Mouse (Mus musculus): Measurements from ENCODE around the gene Actr3. TPM values are rescaled to one million over a fixed set of nuclear protein-coding genes. Genes with fewer than 3 reads are reported as not detected.

Actr3 gene
- polyA plus RNA-seq, 1 experiment from 2014 or later = 223 TPM

- H3K4me1 ChIP-seq (replicated peaks; ENCODE audit: control insufficient read depth, insufficient read depth, low read length) = 0 out of 2 replicates have a peak, but pooled peaks cover 5% of the 10 kb centered on the region
- H3K27me3 ChIP-seq (replicated peaks; ENCODE audit: control insufficient read depth, insufficient read depth, low read length) = no peaks in the 10 kb centered on the region
- no peak overlapping the region for H3K4me3 ChIP-seq (ENCODE audit: low read depth, low read length)
- H3K27ac ChIP-seq (ENCODE audit: low read depth, low read length) = no peak overlapping the region
- H3K9me3 ChIP-seq (ENCODE audit: control insufficient read depth) = no peaks in the 10 kb centered on the region
- ATAC-seq = no peak
- WGBS = 75% methylated on average over 3 of the region's 3 CpGs
- H3K36me3 ChIP-seq (ENCODE audit: control insufficient read depth, insufficient read depth) = no peaks in the 10 kb centered on the region
- H3K4me2 ChIP-seq (replicated peaks; ENCODE audit: low read depth) = no peak overlapping the region
- TF ChIP-seq CTCF (IDR thresholded peaks at IDR 0.05; ENCODE audit: low read depth) = no peak
- H3K9ac ChIP-seq (ENCODE audit: low read depth, low read length) = no peak overlapping the region
These were observed 38.3 kb upstream of the Actr3 start for GRCm38 (mm10) chr1:125473866-125474265.

GRCm38 (mm10) chr1:125473126-125473666 lies 37.7 kb upstream of the Actr3 start:
- Histone ChIP-seq H3K9me3 (ENCODE audit: control insufficient read depth) (no peaks in the 10 kb centered on the region), H3K27me3 (replicated peaks; ENCODE audit: control insufficient read depth, insufficient read depth, low read length) (no peaks in the 10 kb centered on the region), H3K27ac (ENCODE audit: low read depth, low read length) (no peak overlapping the region), H3K4me3 (ENCODE audit: low read depth, low read length) (no peak overlapping the region), H3K36me3 (ENCODE audit: control insufficient read depth, insufficient read depth) (no peaks in the 10 kb centered on the region), H3K4me1 (replicated peaks; ENCODE audit: control insufficient read depth, insufficient read depth, low read length) (0 out of 2 replicates have a peak, but pooled peaks cover 5% of the 10 kb centered on the region), H3K4me2 (replicated peaks; ENCODE audit: low read depth) (no peak overlapping the region), H3K9ac (ENCODE audit: low read depth, low read length) (no peak overlapping the region)
- no peak for ATAC-seq
- no peak for TF ChIP-seq CTCF (IDR thresholded peaks at IDR 0.05; ENCODE audit: low read depth)
- 78% methylated on average over 4 of the region's 4 CpGs for WGBS

GRCm38 (mm10) chr1:125470805-125471648 lies 35.5 kb upstream of the Actr3 start:
- H3K9ac ChIP-seq (ENCODE audit: low read depth, low read length) = no peak overlapping the region
- no peak overlapping the region for H3K27ac ChIP-seq (ENCODE audit: low read depth, low read length)
- ATAC-seq = no peak
- no peak overlapping the region for H3K4me2 ChIP-seq (replicated peaks; ENCODE audit: low read depth)
- no peaks in the 10 kb centered on the region for H3K27me3 ChIP-seq (replicated peaks; ENCODE audit: control insufficient read depth, insufficient read depth, low read length)
- no peaks in the 10 kb centered on the region for H3K4me1 ChIP-seq (replicated peaks; ENCODE audit: control insufficient read depth, insufficient read depth, low read length)
- no peak for TF ChIP-seq CTCF (IDR thresholded peaks at IDR 0.05; ENCODE audit: low read depth)
- no peak overlapping the region for H3K4me3 ChIP-seq (ENCODE audit: low read depth, low read length)
- H3K36me3 ChIP-seq (ENCODE audit: control insufficient read depth, insufficient read depth) = no peaks in the 10 kb centered on the region
- H3K9me3 ChIP-seq (ENCODE audit: control insufficient read depth) = no peaks in the 10 kb centered on the region
- WGBS = 74% methylated on average over 4 of the region's 4 CpGs

GRCm38 (mm10) chr1:125467936-125468335 lies 32.4 kb upstream of the Actr3 start:
- H3K4me1 ChIP-seq (replicated peaks; ENCODE audit: control insufficient read depth, insufficient read depth, low read length) = no peaks in the 10 kb centered on the region
- no peak overlapping the region for H3K27ac ChIP-seq (ENCODE audit: low read depth, low read length)
- 87% methylated on average over 4 of the region's 4 CpGs for WGBS
- H3K9me3 ChIP-seq (ENCODE audit: control insufficient read depth) = no peaks in the 10 kb centered on the region
- no peaks in the 10 kb centered on the region for H3K36me3 ChIP-seq (ENCODE audit: control insufficient read depth, insufficient read depth)
- H3K9ac ChIP-seq (ENCODE audit: low read depth, low read length) = no peak overlapping the region
- no peak for ATAC-seq
- H3K4me3 ChIP-seq (ENCODE audit: low read depth, low read length) = no peak overlapping the region
- no peak for TF ChIP-seq CTCF (IDR thresholded peaks at IDR 0.05; ENCODE audit: low read depth)
- H3K4me2 ChIP-seq (replicated peaks; ENCODE audit: low read depth) = no peak overlapping the region
- H3K27me3 ChIP-seq (replicated peaks; ENCODE audit: control insufficient read depth, insufficient read depth, low read length) = no peaks in the 10 kb centered on the region

- Histone ChIP-seq H3K27ac (ENCODE audit: low read depth, low read length) (no peak overlapping the region), H3K9ac (ENCODE audit: low read depth, low read length) (no peak overlapping the region), H3K4me1 (replicated peaks; ENCODE audit: control insufficient read depth, insufficient read depth, low read length) (no peaks in the 10 kb centered on the region), H3K27me3 (replicated peaks; ENCODE audit: control insufficient read depth, insufficient read depth, low read length) (no peaks in the 10 kb centered on the region), H3K4me2 (replicated peaks; ENCODE audit: low read depth) (no peak overlapping the region), H3K4me3 (ENCODE audit: low read depth, low read length) (no peak overlapping the region), H3K36me3 (ENCODE audit: control insufficient read depth, insufficient read depth) (no peaks in the 10 kb centered on the region), H3K9me3 (ENCODE audit: control insufficient read depth) (no peaks in the 10 kb centered on the region)
- 54% methylated on average over 10 of the region's 10 CpGs for WGBS
- TF ChIP-seq CTCF (IDR thresholded peaks at IDR 0.05; ENCODE audit: low read depth) = no peak
- no peak for ATAC-seq
These were observed 31.2 kb upstream of the Actr3 start for GRCm38 (mm10) chr1:125466621-125467257.

- H3K9ac ChIP-seq (ENCODE audit: low read depth, low read length) = no peak overlapping the region
- no peak overlapping the region for H3K27ac ChIP-seq (ENCODE audit: low read depth, low read length)
- no peaks in the 10 kb centered on the region for H3K27me3 ChIP-seq (replicated peaks; ENCODE audit: control insufficient read depth, insufficient read depth, low read length)
- 86% methylated on average over 4 of the region's 4 CpGs for WGBS
- H3K4me2 ChIP-seq (replicated peaks; ENCODE audit: low read depth) = no peak overlapping the region
- H3K4me3 ChIP-seq (ENCODE audit: low read depth, low read length) = no peak overlapping the region
- no peaks in the 10 kb centered on the region for H3K36me3 ChIP-seq (ENCODE audit: control insufficient read depth, insufficient read depth)
- no peak for TF ChIP-seq CTCF (IDR thresholded peaks at IDR 0.05; ENCODE audit: low read depth)
- ATAC-seq = no peak
- no peaks in the 10 kb centered on the region for H3K9me3 ChIP-seq (ENCODE audit: control insufficient read depth)
- H3K4me1 ChIP-seq (replicated peaks; ENCODE audit: control insufficient read depth, insufficient read depth, low read length) = no peaks in the 10 kb centered on the region
These were observed 28.5 kb upstream of the Actr3 start for GRCm38 (mm10) chr1:125464011-125464410.
